Mouse (Mus musculus) stomach, embryonic 15.5 days (tissue): ENCODE data around the gene Jph2. TPM values are rescaled to one million over a fixed set of nuclear protein-coding genes. Genes with fewer than 3 reads are reported as not detected.

ENCODE experiments used
- ATAC-seq: fragments of 200-750 bp; cut with Nextera tagmentation; 2 replicates; pipeline ENCODE4 v1.8.0; 2017; ENCODE audit warnings: low read depth, moderate number of reproducible peaks, moderate TSS enrichment; ENCODE audit not compliant: insufficient read depth, low FRiP score
- H3K27ac ChIP-seq: fragments of 300-500 bp; sonication (generic); 2 replicates; pipeline ENCODE4 v1.5.1; 2015; ENCODE audit warnings: mild to moderate bottlenecking, inconsistent platforms
- H3K27me3 ChIP-seq: fragments of 300-500 bp; sonication (generic); replicated peaks from 2 replicates; pipeline ENCODE4 v1.6.1; 2015; ENCODE audit warnings: inconsistent platforms
- H3K36me3 ChIP-seq: fragments of 300-500 bp; sonication (generic); 2 replicates; pipeline ENCODE4 v1.6.1; 2015; ENCODE audit warnings: inconsistent platforms
- H3K4me1 ChIP-seq: fragments of 300-500 bp; sonication (generic); 2 replicates; pipeline ENCODE4 v1.6.1; 2015; ENCODE audit warnings: inconsistent platforms
- H3K4me2 ChIP-seq: fragments of 300-500 bp; sonication (generic); 2 replicates; pipeline ENCODE4 v1.6.1; 2015; ENCODE audit warnings: mild to moderate bottlenecking, inconsistent platforms
- H3K4me3 ChIP-seq: fragments of 300-500 bp; sonication (generic); replicated peaks from 2 replicates; pipeline ENCODE4 v1.5.1; 2015; ENCODE audit warnings: inconsistent platforms
- H3K9ac ChIP-seq: fragments of 300-500 bp; sonication (generic); 2 replicates; pipeline ENCODE4 v1.6.1; 2015; ENCODE audit warnings: inconsistent platforms
- H3K9me3 ChIP-seq: fragments of 300-500 bp; sonication (generic); 2 replicates; pipeline ENCODE4 v1.6.1; 2016; ENCODE audit warnings: inconsistent platforms
- WGBS: fragments of 180-500 bp; shearing (Covaris S2); methylation state at CpG from one replicate; pipeline ENCODE4 v1.1.7; 2015; 5-methylcytosine and 5-hydroxymethylcytosine counted together
- polyA plus RNA-seq: library from polyadenylated mRNA; unstranded; fragments of >200 nt; fragmentation: Nextera tagmentation; extraction: Ambion mirVana; gene quantifications from 2 replicates; pipeline ENCODE4 v1.2.1, GENCODE M21; 2015

The Jph2 gene
- polyA plus RNA-seq, 1 experiment from 2014 or later: 12.7 TPM

- 66% methylated on average over 13 of the region's 13 CpGs for WGBS
- Histone ChIP-seq H3K36me3 (no peaks in the 10 kb centered on the region), H3K27ac (no peak overlapping the region), H3K4me1 (no peaks in the 10 kb centered on the region), H3K9ac (no peak overlapping the region), H3K9me3 (no peaks in the 10 kb centered on the region), H3K4me3 (no peak overlapping the region), H3K4me2 (no peak overlapping the region), H3K27me3 (peaks cover 8% of the 10 kb centered on the region)
- no peak for ATAC-seq
These were observed 65.3 kb downstream of the Jph2 start for GRCm38 (mm10) chr2:163332368-163333055.

GRCm38 (mm10) chr2:163331423-163331822 lies 66.4 kb downstream of the Jph2 start:
- 79% methylated on average over 6 of the region's 6 CpGs for WGBS
- Histone ChIP-seq H3K27me3 (no peaks in the 10 kb centered on the region), H3K9me3 (no peaks in the 10 kb centered on the region), H3K4me1 (no peaks in the 10 kb centered on the region), H3K9ac (no peak overlapping the region), H3K36me3 (no peaks in the 10 kb centered on the region), H3K4me2 (no peak overlapping the region), H3K4me3 (no peak overlapping the region), H3K27ac (no peak overlapping the region)
- no peak for ATAC-seq

- ATAC-seq: no peak
- Histone ChIP-seq H3K27ac (no peak overlapping the region), H3K36me3 (no peaks in the 10 kb centered on the region)
These were observed 67.1 kb downstream of the Jph2 start for GRCm38 (mm10) chr2:163330742-163331141.

DNA sequence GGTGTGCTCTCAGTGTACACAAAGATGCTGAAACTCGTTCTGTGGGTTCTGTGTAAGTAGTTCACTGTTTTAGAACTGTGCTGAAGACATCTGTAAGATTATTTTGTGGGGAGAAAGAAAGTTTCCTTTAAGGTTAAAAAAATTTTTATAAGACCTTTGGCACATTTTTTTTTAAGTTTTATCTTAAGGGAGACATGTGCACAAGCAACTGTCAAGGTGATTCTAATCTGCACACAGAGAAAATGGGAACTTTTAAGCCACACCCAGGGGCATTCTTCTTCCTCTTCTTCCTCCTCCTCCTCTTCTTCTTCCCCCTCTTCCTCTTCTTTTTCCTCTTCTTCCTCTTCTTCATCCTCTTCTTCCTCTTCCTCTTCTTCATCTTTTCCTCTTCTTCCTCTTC lies 74.6 kb downstream of the Jph2 start:
- no peak overlapping the region for H3K4me2 ChIP-seq
- no peak overlapping the region for H3K4me3 ChIP-seq
- 24% methylated on average over 1 of the region's 1 CpGs for WGBS
- ATAC-seq: no peak
- no peak overlapping the region for H3K9ac ChIP-seq
- no peak overlapping the region for H3K27ac ChIP-seq
- no peaks in the 10 kb centered on the region for H3K4me1 ChIP-seq
- no peaks in the 10 kb centered on the region for H3K36me3 ChIP-seq
- no peaks in the 10 kb centered on the region for H3K9me3 ChIP-seq
- H3K27me3 ChIP-seq: no peaks in the 10 kb centered on the region

More at GRCm38 (mm10) chr2:163330742-163331141, 67.1 kb downstream of the Jph2 start:
- Histone ChIP-seq H3K4me1 (no peaks in the 10 kb centered on the region), H3K4me3 (no peak overlapping the region), H3K27me3 (no peaks in the 10 kb centered on the region), H3K4me2 (no peak overlapping the region), H3K9me3 (no peaks in the 10 kb centered on the region), H3K9ac (no peak overlapping the region)
- WGBS: 21% methylated on average over 7 of the region's 7 CpGs

GRCm38 (mm10) chr2:163318777-163319176 lies 79.0 kb downstream of the Jph2 start:
- no peak for ATAC-seq

GRCm38 (mm10) chr2:163317281-163317680 lies 80.5 kb downstream of the Jph2 start:
- no peak overlapping the region for H3K4me3 ChIP-seq
- 71% methylated on average over 4 of the region's 4 CpGs for WGBS

More at GRCm38 (mm10) chr2:163318777-163319176, 79.0 kb downstream of the Jph2 start:
- H3K9ac ChIP-seq: no peak overlapping the region
- H3K4me3 ChIP-seq: no peak overlapping the region
- H3K27me3 ChIP-seq: no peaks in the 10 kb centered on the region; the same call in 1 of the 2 replicates
- no peaks in the 10 kb centered on the region for H3K36me3 ChIP-seq
- H3K27ac ChIP-seq: no peak overlapping the region
- WGBS: 73% methylated on average over 3 of the region's 3 CpGs
- no peaks in the 10 kb centered on the region for H3K4me1 ChIP-seq
- no peaks in the 10 kb centered on the region for H3K9me3 ChIP-seq
- H3K4me2 ChIP-seq: no peak overlapping the region

GRCm38 (mm10) chr2:163310163-163310688 lies 87.6 kb downstream of the Jph2 start:
- Histone ChIP-seq H3K9me3 (no peaks in the 10 kb centered on the region), H3K4me3 (no peak overlapping the region), H3K27me3 (no peaks in the 10 kb centered on the region), H3K4me1 (no peaks in the 10 kb centered on the region), H3K27ac (no peak overlapping the region), H3K36me3 (no peaks in the 10 kb centered on the region), H3K4me2 (no peak overlapping the region), H3K9ac (no peak overlapping the region)
- ATAC-seq: no peak
- WGBS: 68% methylated on average over 11 of the region's 11 CpGs

More at GRCm38 (mm10) chr2:163317281-163317680, 80.5 kb downstream of the Jph2 start:
- Histone ChIP-seq H3K4me1 (no peaks in the 10 kb centered on the region), H3K9ac (no peak overlapping the region), H3K27ac (no peak overlapping the region), H3K4me2 (no peak overlapping the region), H3K9me3 (no peaks in the 10 kb centered on the region), H3K36me3 (no peaks in the 10 kb centered on the region), H3K27me3 (no peaks in the 10 kb centered on the region; the same call in 1 of the 2 replicates)
- ATAC-seq: no peak

GRCm38 (mm10) chr2:163309376-163309775 lies 88.4 kb downstream of the Jph2 start:
- Histone ChIP-seq H3K9ac (no peak overlapping the region), H3K36me3 (no peaks in the 10 kb centered on the region), H3K27ac (no peak overlapping the region), H3K4me2 (no peak overlapping the region), H3K4me1 (no peaks in the 10 kb centered on the region), H3K27me3 (no peaks in the 10 kb centered on the region), H3K9me3 (no peaks in the 10 kb centered on the region), H3K4me3 (no peak overlapping the region)
- 84% methylated on average over 17 of the region's 17 CpGs for WGBS
- no peak for ATAC-seq

DNA sequence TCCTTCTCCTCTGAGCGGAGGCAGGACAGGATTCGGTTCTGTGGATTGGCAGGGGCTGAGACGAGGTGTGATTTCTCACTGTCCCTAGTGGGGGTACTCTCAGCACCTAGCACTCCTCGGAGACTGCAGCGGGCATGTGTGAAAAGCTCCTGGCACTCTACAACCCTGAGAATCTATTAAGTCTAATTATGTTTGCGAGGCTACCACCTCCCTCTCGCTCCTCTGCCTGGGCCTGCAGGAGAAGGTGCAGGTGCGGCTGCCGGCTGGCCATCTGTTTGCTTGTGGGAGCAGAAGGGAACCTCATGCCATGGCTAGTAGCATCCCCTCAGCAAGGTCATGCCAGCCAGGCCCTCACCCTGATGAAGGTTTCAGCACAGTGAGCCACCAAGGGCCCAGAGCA lies 94.8 kb downstream of the Jph2 start:
- H3K9me3 ChIP-seq: no peaks in the 10 kb centered on the region
- 0 out of 2 replicates have a peak, but pooled peaks cover 3% of the 10 kb centered on the region for H3K4me1 ChIP-seq
- ATAC-seq: no peak
- 50% methylated on average over 9 of the region's 9 CpGs for WGBS
- H3K4me3 ChIP-seq: no peak overlapping the region
- H3K36me3 ChIP-seq: no peaks in the 10 kb centered on the region
- H3K9ac ChIP-seq: no peak overlapping the region
- no peak overlapping the region for H3K4me2 ChIP-seq
- no peaks in the 10 kb centered on the region for H3K27me3 ChIP-seq
- H3K27ac ChIP-seq: no peak overlapping the region

- H3K4me1 ChIP-seq: 0 out of 2 replicates have a peak, but pooled peaks cover 3% of the 10 kb centered on the region
- 57% methylated on average over 5 of the region's 5 CpGs for WGBS
- no peak overlapping the region for H3K9ac ChIP-seq
These were observed 96.2 kb downstream of the Jph2 start for GRCm38 (mm10) chr2:163301641-163302040.

GRCm38 (mm10) chr2:163300069-163301060 lies 97.4 kb downstream of the Jph2 start:
- no peak for ATAC-seq
- H3K9ac ChIP-seq: no peak overlapping the region
- WGBS: 47% methylated on average over 14 of the region's 14 CpGs
- H3K4me1 ChIP-seq: 0 out of 2 replicates have a peak, but pooled peaks cover 3% of the 10 kb centered on the region
- H3K9me3 ChIP-seq: no peaks in the 10 kb centered on the region
- 0 out of 2 replicates have a peak, but pooled peaks cover 3% of the 10 kb centered on the region for H3K27me3 ChIP-seq
- H3K4me3 ChIP-seq: no peak overlapping the region
- H3K36me3 ChIP-seq: no peaks in the 10 kb centered on the region
- no peak overlapping the region for H3K4me2 ChIP-seq
- no peak overlapping the region for H3K27ac ChIP-seq

More at GRCm38 (mm10) chr2:163301641-163302040, 96.2 kb downstream of the Jph2 start:
- no peak overlapping the region for H3K4me3 ChIP-seq
- no peaks in the 10 kb centered on the region for H3K36me3 ChIP-seq
- no peak for ATAC-seq
- no peaks in the 10 kb centered on the region for H3K9me3 ChIP-seq
- 0 out of 2 replicates have a peak, but pooled peaks cover 3% of the 10 kb centered on the region for H3K27me3 ChIP-seq
- no peak overlapping the region for H3K4me2 ChIP-seq
- no peak overlapping the region for H3K27ac ChIP-seq
